Mouse (Mus musculus) megakaryocyte, embryonic 14.5 days (primary cell): ENCODE measurements around the gene Zfp362. TPM values are rescaled to one million over a fixed set of nuclear protein-coding genes. Genes with fewer than 3 reads are reported as not detected.
A peak's percentile ranks its signal among the peaks of the same experiment; 100 is the strongest.

Experiments
- H3K27me3 ChIP-seq: replicated peaks from 2 replicates; pipeline ENCODE3; 2012; ENCODE audit warnings: inconsistent platforms
- H3K36me3 ChIP-seq: replicated peaks from 2 replicates; pipeline ENCODE3; 2012; ENCODE audit warnings: low read length, inconsistent platforms, mixed read lengths
- H3K4me1 ChIP-seq: 2 replicates; pipeline ENCODE4 v1.6.1; 2012; ENCODE audit warnings: inconsistent platforms
- H3K4me3 ChIP-seq: replicated peaks from 2 replicates; pipeline ENCODE3; 2012; ENCODE audit warnings: moderate library complexity, mild to moderate bottlenecking, inconsistent platforms
- H3K9me3 ChIP-seq: 2 replicates; pipeline ENCODE4 v1.6.1; 2012; ENCODE audit warnings: inconsistent platforms
- FLI1 ChIP-seq: IDR thresholded peaks from 2 replicates; pipeline ENCODE4 v1.6.1; 2012; ENCODE audit warnings: low read length, inconsistent platforms, mixed read lengths
- GATA1 ChIP-seq: IDR thresholded peaks from 3 replicates; pipeline ENCODE4 v1.6.1; 2012; ENCODE audit warnings: mixed read lengths, low read length, inconsistent platforms, borderline replicate concordance
- polyA plus RNA-seq: library from polyadenylated mRNA; stranded (reverse); fragments of >175 nt; gene quantifications from 2 replicates; pipeline ENCODE4 v1.2.3, GENCODE M21; 2012; ENCODE audit warnings: low replicate concordance; ENCODE audit not compliant: insufficient read depth

Gene Zfp362
- polyA plus RNA-seq, 1 experiment: 78.0 TPM

DNA sequence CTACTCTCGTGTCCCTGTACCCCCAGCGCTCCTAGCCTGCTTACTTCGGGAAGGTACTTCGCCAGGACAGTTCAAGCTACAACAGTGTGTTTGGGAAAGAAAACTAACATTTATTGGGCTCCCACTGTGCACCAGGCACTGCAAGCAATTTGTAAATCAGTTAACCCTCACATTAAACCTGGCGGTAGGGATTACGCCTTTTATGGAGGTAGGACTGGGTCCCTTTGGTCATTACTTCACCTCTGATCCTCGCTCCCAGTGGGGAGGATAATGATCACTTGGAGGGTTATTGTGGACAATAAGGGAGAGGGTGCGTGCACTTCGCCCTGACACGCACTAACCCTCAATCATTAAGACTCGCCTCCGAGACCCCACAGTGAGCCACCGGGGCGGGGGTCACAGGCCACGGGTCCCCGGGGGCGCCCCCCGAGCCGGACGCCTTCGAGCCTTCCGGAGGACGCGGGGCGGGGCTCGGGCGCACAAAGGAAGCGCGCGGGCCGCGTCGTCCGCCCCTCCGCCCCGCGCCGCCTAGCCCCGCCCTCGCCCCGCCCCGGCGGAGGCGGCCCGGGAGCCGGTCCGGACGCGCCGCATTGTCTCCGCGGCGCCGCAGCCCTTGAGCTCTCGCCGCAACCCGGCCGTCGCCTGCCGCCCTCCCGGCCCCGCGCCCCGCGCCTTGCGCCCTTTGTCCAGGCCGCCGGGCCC, 78.7 kb downstream of the Zfp362 start:
- Histone ChIP-seq H3K9me3 (no peaks in the 10 kb centered on the region), H3K36me3 (peaks cover 72% of the 10 kb centered on the region), H3K27me3 (peaks cover 2% of the 10 kb centered on the region), H3K4me3 (peak overlapping the region; percentile 96), H3K4me1 (peaks cover 60% of the 10 kb centered on the region)
- TF ChIP-seq GATA1 (no peak), FLI1 (no peak)

DNA sequence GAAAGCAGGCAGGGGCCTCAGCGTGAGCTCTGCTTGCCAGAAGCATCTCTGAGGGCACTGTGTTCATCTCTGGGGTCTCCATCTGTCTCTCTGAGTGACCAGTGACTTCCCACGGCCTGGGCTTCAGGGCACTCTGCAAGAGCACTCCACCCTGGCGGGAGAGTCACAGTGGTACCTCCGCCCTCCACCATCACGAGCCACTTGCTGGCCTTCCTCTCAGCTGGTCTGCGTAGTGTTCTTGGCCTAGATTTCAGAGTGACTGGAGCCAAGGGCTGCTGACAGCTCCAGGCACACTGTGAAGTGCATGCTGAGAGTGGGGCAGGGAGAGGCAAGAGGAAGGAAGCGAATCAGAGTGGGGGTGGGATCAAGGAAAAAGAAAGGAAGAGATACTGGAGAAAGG, 81.8 kb downstream of the Zfp362 start:
- peaks cover 72% of the 10 kb centered on the region for H3K36me3 ChIP-seq
- TF ChIP-seq GATA1 (no peak), FLI1 (no peak)
- no peak overlapping the region for H3K4me3 ChIP-seq
- peaks cover 66% of the 10 kb centered on the region for H3K4me1 ChIP-seq
- no peaks in the 10 kb centered on the region for H3K9me3 ChIP-seq
- H3K27me3 ChIP-seq: peaks cover 2% of the 10 kb centered on the region

DNA sequence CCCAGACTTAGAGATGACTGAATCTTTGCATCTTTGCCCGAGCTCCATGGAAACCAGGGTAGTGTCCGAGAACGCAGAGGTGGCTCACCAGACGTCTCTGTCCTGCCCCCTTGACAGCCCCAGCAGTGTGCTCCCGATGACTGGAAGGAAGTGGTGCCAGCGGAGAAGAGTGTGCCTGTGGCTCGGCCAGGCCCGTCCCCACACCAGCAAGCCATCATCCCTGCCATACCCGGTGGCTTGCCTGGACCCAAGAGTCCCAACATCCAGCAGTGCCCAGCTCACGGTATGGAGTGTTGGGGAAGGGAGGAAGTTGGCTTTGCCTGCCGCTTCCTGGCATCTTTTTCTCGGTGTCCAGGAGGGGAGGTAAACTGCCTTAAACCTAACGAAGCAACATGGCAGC, 82.4 kb downstream of the Zfp362 start:
- TF ChIP-seq FLI1 (no peak), GATA1 (no peak)
- Histone ChIP-seq H3K9me3 (no peaks in the 10 kb centered on the region), H3K4me1 (peaks cover 63% of the 10 kb centered on the region), H3K27me3 (peaks cover 2% of the 10 kb centered on the region), H3K4me3 (no peak overlapping the region), H3K36me3 (peaks cover 76% of the 10 kb centered on the region)

Other genes starting within 250 kb of the Zfp362 start
- gene Zscan20, start 195.9 kb downstream of the Zfp362 start, polyA plus RNA-seq: 0.41 TPM in 1 of 2 replicates, not detected in the other
- gene Tlr12, start 187.4 kb downstream of the Zfp362 start, polyA plus RNA-seq: 1.4 and 1.8 TPM in 2 replicates
- gene Phc2, start 151.3 kb downstream of the Zfp362 start, polyA plus RNA-seq: 56.0 and 121 TPM in 2 replicates
- gene A3galt2, start 50.7 kb downstream of the Zfp362 start, polyA plus RNA-seq: 0.49 TPM in 1 of 2 replicates, not detected in the other
- 0.53 and 1.6 TPM in 2 replicates for gene Trim62, start 77.5 kb upstream of the Zfp362 start, polyA plus RNA-seq
- gene Azin2, start 156.4 kb upstream of the Zfp362 start, polyA plus RNA-seq: 7.6 and 12.2 TPM in 2 replicates
- 29.1 and 128 TPM in 2 replicates for gene Ak2, start 185.9 kb upstream of the Zfp362 start, polyA plus RNA-seq